Mouse (Mus musculus) left cerebral cortex, postnatal 36 days (tissue): ENCODE measurements around the gene Macf1. TPM values are rescaled to one million over a fixed set of nuclear protein-coding genes. Genes with fewer than 3 reads are reported as not detected.
"Not testable (repeated sequence)": the region's sequence is repeated elsewhere in the genome, so short reads cannot be mapped to it uniquely, and the experiment has no call there.

ENCODE experiments used
- DNase-seq, 2 experiments: peaks; one replicate each; pipeline ENCODE4 v3.0.0; 2021 to 2022; ENCODE audit warnings: low spot score in 2 of 2, mixed read lengths in 1 of 2
- intact Hi-C: fragments of 180-260 bp; cut with DNase I; formaldehyde crosslinking; loops from one replicate; pipeline ENCODE4 v1.15.1; 2025
- total RNA-seq, 2 experiments: library from RNA; stranded (reverse); gene quantifications; 2 replicates each; pipeline ENCODE4 v1.2.3; 2021

Macf1 gene
- total RNA-seq, 2 experiments from 2014 or later: 187 to 233 TPM

GRCm38 (mm10) chr4:123479991-123480390 is 204.2 kb downstream of the Macf1 start:
- intact Hi-C loops: no loop called here
- DNase-seq: no peak

- intact Hi-C loops: no loop called here
- DNase-seq: no peak
Measured at GRCm38 (mm10) chr4:123478655-123479433, 205.3 kb downstream of the Macf1 start.

DNA sequence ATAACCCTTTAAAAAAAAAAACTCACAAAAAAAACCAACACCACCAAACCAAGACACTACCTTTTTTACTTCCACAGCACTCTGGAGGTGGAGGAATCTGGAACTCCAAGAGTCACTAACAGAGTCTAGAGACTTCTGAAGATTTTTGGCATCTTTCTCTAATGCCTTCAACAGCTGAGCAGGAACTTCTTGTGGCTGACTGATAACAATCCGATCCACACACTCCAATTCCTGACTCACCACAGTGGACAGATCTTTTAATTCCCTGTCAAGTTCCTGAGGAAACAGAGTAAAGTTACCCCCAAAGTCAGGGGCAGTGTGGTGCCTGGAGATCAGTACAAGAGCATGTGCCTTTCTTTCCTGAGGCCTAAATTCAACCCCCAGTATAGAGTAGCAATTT is 218.4 kb downstream of the Macf1 start:
- intact Hi-C loops: no loop called here
- DNase-seq: no peak

DNA sequence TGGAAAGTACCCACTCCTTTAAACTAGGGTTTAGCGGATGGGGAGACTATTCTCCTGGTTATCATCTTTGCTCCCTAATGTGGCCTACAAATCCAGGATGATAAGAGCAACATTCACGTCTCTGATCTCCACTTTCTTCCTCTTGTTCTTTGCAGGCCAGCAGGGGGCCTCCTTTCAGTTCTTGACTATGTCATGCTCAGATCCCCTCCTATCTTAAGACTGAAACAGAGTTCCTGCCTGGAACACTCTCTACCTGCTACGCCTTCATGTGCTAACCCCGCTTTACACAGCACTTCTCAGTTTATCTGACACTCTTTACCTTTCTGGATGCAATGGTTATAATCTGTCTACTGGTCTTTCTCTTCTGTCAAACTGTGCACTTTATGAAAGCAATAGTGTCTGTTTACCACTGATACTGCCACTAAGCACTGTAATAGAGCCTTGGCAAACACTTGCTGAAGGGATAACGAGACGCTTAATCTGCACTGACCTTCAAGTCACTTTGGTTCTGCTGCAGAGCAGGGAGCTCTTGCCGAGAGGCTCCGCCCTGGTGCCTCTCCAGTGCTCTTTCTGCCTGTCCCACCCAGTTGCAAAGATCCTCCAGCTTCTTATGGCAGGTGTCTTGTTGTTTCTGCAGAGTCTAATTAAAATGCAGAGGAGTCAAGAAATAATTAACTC is 223.4 kb downstream of the Macf1 start:
- intact Hi-C loops: no loop called here
- no peak for DNase-seq

DNA sequence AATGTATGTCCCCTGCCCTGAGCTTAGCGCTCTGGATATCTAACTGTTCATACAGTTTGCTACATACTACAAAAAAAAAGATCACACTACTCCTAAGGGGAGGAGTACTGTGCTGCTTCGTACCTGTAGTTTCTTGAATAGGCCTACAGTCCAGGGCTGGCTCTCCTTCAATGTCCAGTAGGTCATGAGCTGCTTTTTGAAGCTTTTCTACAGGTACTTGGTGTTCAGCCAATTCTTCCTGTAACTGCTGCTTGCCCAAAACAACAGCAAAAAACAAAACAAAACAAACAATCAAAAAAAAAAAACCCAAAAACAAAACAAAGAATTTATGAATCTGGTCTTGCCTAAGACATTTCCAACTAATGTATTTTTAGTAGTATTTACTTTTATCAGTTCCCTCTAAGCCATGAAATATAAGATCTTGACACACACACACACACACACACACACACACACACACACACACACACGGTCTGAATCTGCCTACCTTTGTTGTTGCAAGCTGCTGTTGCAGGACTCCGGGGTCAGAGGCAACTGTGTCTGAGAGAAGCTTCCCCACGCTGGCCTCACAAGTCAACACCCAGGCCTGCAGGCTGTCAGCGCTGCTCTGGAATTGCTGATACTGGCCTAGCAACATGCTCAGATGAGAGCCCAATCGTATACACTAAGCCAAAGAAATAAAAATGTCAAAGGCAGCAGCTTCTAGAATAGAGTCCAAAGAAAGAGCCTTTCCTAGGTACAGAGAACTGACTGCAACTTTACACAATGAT is 229.1 kb downstream of the Macf1 start:
- no peak for DNase-seq
- intact Hi-C loops: loop anchor here (5.0 kb wide), 1 partner anchor 37 kb away; no protein-coding TSS in a partner anchor

DNA sequence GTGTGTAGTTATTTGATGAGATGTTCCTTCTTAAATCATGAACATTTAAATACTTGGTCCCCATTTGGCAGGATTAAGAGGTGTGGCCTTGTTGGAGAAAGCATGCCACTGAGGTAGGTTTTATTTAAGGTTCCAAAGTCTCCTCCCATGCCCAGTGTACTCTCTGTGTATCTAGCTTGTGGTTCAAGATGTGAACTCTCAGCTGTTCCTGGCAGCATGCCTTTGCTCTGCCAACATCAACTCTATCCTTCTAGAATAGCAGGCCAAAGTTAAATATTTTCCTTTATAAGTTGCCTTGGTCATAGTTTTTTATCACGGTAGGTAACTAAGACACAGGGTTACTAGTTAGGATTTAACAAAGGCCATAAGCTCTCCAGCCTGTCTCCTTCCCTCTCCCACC is 230.4 kb downstream of the Macf1 start:
- no peak for DNase-seq
- intact Hi-C loops: loop anchor here (5.0 kb wide), 1 partner anchor 39 kb away; no protein-coding TSS in a partner anchor

DNA sequence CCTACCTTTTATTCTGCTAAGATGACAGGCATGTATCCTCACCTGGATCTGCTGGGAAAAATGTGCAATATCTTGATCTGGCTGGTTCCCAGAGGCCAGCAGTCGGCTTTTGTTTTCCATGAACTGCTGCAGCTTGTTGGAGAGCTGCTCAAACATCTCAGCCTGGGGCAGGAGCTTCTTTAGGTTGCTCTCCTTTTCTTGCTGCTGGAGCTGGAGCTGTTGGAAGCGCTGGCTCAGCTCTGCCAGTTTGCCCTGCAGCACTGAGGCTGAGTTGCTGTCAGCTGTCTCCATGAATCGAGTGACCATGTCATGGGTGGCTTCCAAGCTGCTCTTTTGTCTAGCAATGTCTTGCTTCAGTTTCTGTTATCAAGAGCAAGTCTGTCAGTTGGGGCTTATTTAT is 232.2 kb downstream of the Macf1 start:
- no peak for DNase-seq
- intact Hi-C loops: loop anchor here (5.0 kb wide), 1 partner anchor 40 kb away; no protein-coding TSS in a partner anchor

DNA sequence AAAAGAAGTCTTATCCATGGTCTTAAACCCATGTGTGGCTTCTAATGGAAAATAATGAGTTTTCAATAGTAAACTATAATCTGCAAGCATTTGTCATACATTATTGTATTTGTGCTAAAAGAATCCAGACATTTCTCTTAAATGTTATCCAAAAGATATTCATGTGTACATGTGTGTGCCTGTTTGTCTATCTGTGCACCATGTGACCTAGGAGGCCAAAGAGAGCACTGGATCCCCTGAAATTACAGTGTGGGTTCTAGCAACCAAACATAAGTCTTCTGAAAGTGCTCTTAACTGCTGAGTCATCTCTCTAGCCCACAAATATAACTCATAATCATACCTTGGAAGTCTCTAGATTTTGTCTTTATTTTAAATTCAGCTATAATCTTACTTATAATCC is 234.9 kb downstream of the Macf1 start:
- DNase-seq: no peak
- intact Hi-C loops: loop anchor here (5.0 kb wide), 1 partner anchor 67 kb away; no protein-coding TSS in a partner anchor

DNA sequence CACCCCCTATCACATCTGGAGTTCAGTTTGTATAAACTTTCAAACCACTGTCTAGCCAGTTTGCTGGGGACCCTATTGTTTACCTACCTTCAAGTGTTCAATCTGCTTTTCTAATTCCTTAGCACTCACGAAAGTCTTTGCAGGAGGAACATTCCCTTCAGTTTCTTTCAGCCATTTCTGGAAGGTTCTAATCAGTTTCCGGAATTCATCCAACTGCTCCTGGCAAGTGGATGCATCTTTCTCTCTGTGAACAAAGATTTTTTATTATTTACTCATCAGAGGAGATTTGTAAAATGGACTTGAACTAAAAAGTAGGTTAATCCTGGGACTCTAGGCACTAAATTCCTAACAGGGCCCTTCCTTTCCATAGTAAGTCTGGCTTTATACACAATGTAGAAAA is 236.1 kb downstream of the Macf1 start:
- intact Hi-C loops: loop anchor here (5.0 kb wide), 1 partner anchor 66 kb away; no protein-coding TSS in a partner anchor
- DNase-seq: no peak

- DNase-seq: no peak
- intact Hi-C loops: loop anchor here (5.0 kb wide), 1 partner anchor 65 kb away; no protein-coding TSS in a partner anchor
Measured at GRCm38 (mm10) chr4:123447251-123447650, 236.9 kb downstream of the Macf1 start.

- no peak for DNase-seq
- intact Hi-C loops: loop anchor here (5.0 kb wide), 1 partner anchor 64 kb away; no protein-coding TSS in a partner anchor
Measured at GRCm38 (mm10) chr4:123446754-123447153, 237.4 kb downstream of the Macf1 start.

- not testable (repeated sequence) for DNase-seq
- intact Hi-C loops: loop anchor here (5.0 kb wide), 1 partner anchor 64 kb away; no protein-coding TSS in a partner anchor
Measured at GRCm38 (mm10) chr4:123446221-123446620, 237.9 kb downstream of the Macf1 start.

- no peak for DNase-seq
- intact Hi-C loops: no loop called here
Measured at GRCm38 (mm10) chr4:123438414-123438813, 245.7 kb downstream of the Macf1 start.

GRCm38 (mm10) chr4:123433171-123433570 is 251.0 kb downstream of the Macf1 start:
- intact Hi-C loops: loop anchor here (5.0 kb wide), 1 partner anchor 36 kb away; no protein-coding TSS in a partner anchor
- no peak for DNase-seq

- no peak for DNase-seq
- intact Hi-C loops: loop anchor here (5.0 kb wide), 1 partner anchor 35 kb away; no protein-coding TSS in a partner anchor
Measured at GRCm38 (mm10) chr4:123431936-123432335, 252.2 kb downstream of the Macf1 start.

DNA sequence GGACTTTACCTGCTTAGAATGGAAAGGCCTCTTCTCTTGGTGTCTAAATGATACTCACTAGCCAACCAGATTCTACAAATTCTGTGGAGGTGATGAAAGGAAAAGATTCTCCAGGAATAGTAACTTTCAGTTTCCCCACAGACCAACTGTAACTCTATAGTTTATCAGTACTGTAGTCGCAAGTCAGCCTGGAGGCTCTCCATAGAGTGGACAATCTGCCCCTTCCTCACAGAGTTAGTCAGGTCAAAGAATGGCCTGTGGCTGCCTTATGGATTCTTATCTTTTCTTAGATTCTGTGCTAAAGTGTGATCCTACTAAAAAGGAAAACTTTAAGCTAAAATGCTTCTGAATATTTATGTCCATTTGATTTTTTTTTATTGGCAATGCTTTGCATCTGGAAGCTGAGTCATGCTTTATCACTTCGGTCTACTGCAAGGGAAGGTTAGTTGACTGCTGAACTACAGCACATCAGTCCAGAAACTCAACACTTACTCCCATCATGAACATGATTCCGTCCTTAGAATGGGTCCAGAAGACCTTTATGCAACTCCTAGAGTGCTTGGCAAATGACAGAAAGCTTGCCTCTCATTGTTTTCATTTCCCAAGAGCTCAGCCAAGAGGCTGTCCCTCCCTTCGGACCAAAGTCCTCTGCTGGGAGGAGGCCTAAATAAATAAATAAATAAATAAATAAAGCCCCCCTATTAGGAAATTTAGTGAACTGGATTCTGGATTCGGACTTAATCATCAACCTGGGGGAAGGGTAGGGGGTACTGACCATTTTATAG is 256.1 kb downstream of the Macf1 start:
- intact Hi-C loops: no loop called here
- DNase-seq: no peak

DNA sequence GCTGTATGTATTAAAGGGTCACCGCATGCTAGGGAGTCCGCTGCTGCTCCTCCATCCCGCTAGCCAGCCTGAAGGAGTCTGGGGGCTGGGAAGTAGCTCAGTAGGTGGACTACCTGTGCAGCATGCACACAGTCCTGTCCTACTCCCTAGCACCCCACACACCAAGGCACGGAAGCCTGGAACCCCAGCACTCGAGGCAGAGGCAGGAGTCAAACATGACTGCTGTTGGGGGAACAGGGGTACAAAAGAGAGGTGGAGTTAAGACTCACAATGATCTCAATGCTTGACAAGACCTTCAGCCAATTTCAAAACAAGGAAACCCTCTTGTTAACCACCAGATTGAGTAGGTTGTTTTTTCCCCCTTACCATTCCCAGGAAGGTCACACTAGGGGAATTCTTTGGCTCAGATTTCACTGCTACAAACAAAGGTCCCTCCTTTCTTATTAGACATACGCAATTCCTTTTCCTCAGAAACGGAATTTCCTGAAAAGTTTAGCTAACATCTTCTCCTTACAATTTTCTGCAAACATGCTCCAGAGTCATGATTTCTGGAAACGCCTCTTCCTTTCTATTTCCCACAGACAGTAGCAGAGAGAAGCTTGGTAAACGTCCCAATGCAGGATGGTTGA is 256.8 kb downstream of the Macf1 start:
- intact Hi-C loops: no loop called here
- no peak for DNase-seq

DNA sequence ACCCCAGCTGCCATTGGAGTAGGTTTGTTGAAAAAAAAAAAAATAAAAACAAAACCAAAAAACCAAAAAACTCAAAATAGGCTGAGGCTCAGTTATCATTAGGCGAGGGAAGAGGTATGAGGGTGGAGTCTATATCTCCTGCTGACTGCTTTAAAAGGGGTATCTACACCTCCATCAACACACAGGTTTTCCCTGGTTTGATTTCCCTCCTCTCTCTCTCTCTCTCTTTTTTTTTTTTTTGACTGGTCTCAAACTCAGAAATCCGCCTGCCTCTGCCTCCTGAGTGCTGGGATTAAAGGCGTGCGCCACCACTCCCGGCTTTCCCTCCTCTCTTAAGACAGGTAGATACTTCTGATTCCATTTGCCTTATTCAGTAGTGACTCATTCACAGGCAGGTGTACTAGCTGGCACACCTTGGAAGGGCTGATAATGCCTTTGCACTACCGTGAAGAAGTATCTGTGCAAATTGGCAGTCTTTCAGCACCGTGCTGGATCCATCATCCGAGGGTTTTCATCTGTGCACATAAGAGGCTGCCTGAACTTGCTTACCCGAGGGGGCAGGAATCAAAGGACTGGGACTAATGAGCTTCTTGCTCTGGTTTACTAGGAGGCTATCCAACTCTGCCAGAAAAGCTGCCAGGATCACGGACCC is 257.6 kb downstream of the Macf1 start:
- intact Hi-C loops: no loop called here

More for the DNA sequence above, 257.6 kb downstream of the Macf1 start:
- no peak for DNase-seq
